Mouse (Mus musculus) stomach, embryonic 14.5 days (tissue): ENCODE measurements around the gene Stam2. TPM values are rescaled to one million over a fixed set of nuclear protein-coding genes. Genes with fewer than 3 reads are reported as not detected.

Experiments
- ATAC-seq: fragments of 200-750 bp; cut with Nextera tagmentation; 2 replicates; pipeline ENCODE4 v1.8.0; 2017; ENCODE audit warnings: low read depth, moderate TSS enrichment; ENCODE audit not compliant: insufficient number of reproducible peaks, insufficient read depth, low FRiP score
- H3K27ac ChIP-seq: fragments of 300-500 bp; sonication (generic); 2 replicates; pipeline ENCODE4 v1.5.1; 2014; ENCODE audit warnings: mild to moderate bottlenecking, low read length, moderate library complexity, mixed read lengths
- H3K27me3 ChIP-seq: fragments of 300-500 bp; sonication (generic); 2 replicates; pipeline ENCODE4 v1.6.1; 2014; ENCODE audit warnings: low read length, control low read depth, mixed read lengths; ENCODE audit not compliant: control insufficient read depth, insufficient read depth
- H3K36me3 ChIP-seq: fragments of 300-500 bp; sonication (generic); 2 replicates; pipeline ENCODE4 v1.6.1; 2014; ENCODE audit warnings: mild to moderate bottlenecking, control low read depth, low read length, moderate library complexity, mixed read lengths; ENCODE audit not compliant: control insufficient read depth, insufficient read depth
- H3K4me1 ChIP-seq: fragments of 300-500 bp; sonication (generic); 2 replicates; pipeline ENCODE4 v1.6.1; 2014; ENCODE audit warnings: low read length, control low read depth, mixed read lengths; ENCODE audit not compliant: control insufficient read depth, insufficient read depth
- H3K4me2 ChIP-seq: fragments of 300-500 bp; sonication (generic); replicated peaks from 2 replicates; pipeline ENCODE4 v1.6.1; 2014; ENCODE audit warnings: low read depth, low read length, control low read depth
- H3K4me3 ChIP-seq: fragments of 300-500 bp; sonication (generic); 2 replicates; pipeline ENCODE4 v1.5.1; 2014; ENCODE audit warnings: low read depth, low read length, control low read depth
- H3K9ac ChIP-seq: fragments of 300-500 bp; sonication (generic); replicated peaks from 2 replicates; pipeline ENCODE4 v1.6.1; 2014; ENCODE audit warnings: low read depth, mild to moderate bottlenecking, control low read depth, low read length, moderate library complexity, mixed read lengths
- H3K9me3 ChIP-seq: fragments of 300-500 bp; sonication (generic); 2 replicates; pipeline ENCODE4 v1.6.1; 2016; ENCODE audit warnings: low read depth, low read length, control low read depth; ENCODE audit not compliant: control insufficient read depth
- WGBS: fragments of 180-500 bp; shearing (Covaris S2); extraction: QIAGEN DNeasy Blood & Tissue Kit; methylation state at CpG from one replicate; pipeline ENCODE4 v1.1.7; 2014; 5-methylcytosine and 5-hydroxymethylcytosine counted together
- polyA plus RNA-seq: library from polyadenylated mRNA; unstranded; fragments of >200 nt; fragmentation: Nextera tagmentation; extraction: Ambion mirVana; gene quantifications from 2 replicates; pipeline ENCODE4 v1.2.1, GENCODE M21; 2014

Gene Stam2
- polyA plus RNA-seq, 1 experiment from 2014 or later = 40.8 TPM

GRCm38 (mm10) chr2:52763891-52764290 is 21.8 kb upstream of the Stam2 start:
- Histone ChIP-seq H3K4me3 (no peak overlapping the region), H3K27me3 (no peaks in the 10 kb centered on the region), H3K27ac (no peak overlapping the region), H3K4me1 (no peaks in the 10 kb centered on the region), H3K9ac (no peak overlapping the region), H3K4me2 (no peak overlapping the region), H3K36me3 (no peaks in the 10 kb centered on the region), H3K9me3 (no peaks in the 10 kb centered on the region)
- WGBS = 87% methylated on average over 14 of the region's 14 CpGs
- no peak for ATAC-seq

GRCm38 (mm10) chr2:52763040-52763736 is 21.1 kb upstream of the Stam2 start:
- WGBS = 15% methylated on average over 12 of the region's 12 CpGs
- no peaks in the 10 kb centered on the region for H3K9me3 ChIP-seq
- no peaks in the 10 kb centered on the region for H3K4me1 ChIP-seq
- no peak overlapping the region for H3K9ac ChIP-seq
- no peak overlapping the region for H3K27ac ChIP-seq
- no peak for ATAC-seq
- peak overlapping the region; percentile 39 for H3K4me2 ChIP-seq
- H3K36me3 ChIP-seq = no peaks in the 10 kb centered on the region
- H3K4me3 ChIP-seq = no peak overlapping the region; the same call in 1 of the 2 replicates
- no peaks in the 10 kb centered on the region for H3K27me3 ChIP-seq

- WGBS = 73% methylated on average over 7 of the region's 7 CpGs
- Histone ChIP-seq H3K4me1 (no peaks in the 10 kb centered on the region), H3K9me3 (no peaks in the 10 kb centered on the region), H3K4me2 (peak overlapping the region; percentile 39; the same call in 1 of the 2 replicates), H3K4me3 (no peak overlapping the region), H3K36me3 (no peaks in the 10 kb centered on the region), H3K9ac (no peak overlapping the region), H3K27me3 (no peaks in the 10 kb centered on the region), H3K27ac (no peak overlapping the region)
- ATAC-seq = no peak
These were observed 20.4 kb upstream of the Stam2 start for GRCm38 (mm10) chr2:52762529-52762928.

- Histone ChIP-seq H3K9ac (no peak overlapping the region), H3K9me3 (no peaks in the 10 kb centered on the region), H3K27me3 (no peaks in the 10 kb centered on the region), H3K36me3 (no peaks in the 10 kb centered on the region), H3K27ac (no peak overlapping the region), H3K4me3 (no peak overlapping the region), H3K4me1 (no peaks in the 10 kb centered on the region), H3K4me2 (no peak overlapping the region)
- ATAC-seq = no peak
- 25% methylated on average over 10 of the region's 10 CpGs for WGBS
These were observed 16.5 kb upstream of the Stam2 start for GRCm38 (mm10) chr2:52758627-52759026.

GRCm38 (mm10) chr2:52756691-52757090 is 14.6 kb upstream of the Stam2 start:
- Histone ChIP-seq H3K9me3 (no peaks in the 10 kb centered on the region), H3K27ac (no peak overlapping the region), H3K9ac (no peak overlapping the region), H3K4me3 (no peak overlapping the region), H3K4me2 (no peak overlapping the region), H3K27me3 (no peaks in the 10 kb centered on the region), H3K4me1 (no peaks in the 10 kb centered on the region), H3K36me3 (no peaks in the 10 kb centered on the region)
- 10% methylated on average over 3 of the region's 3 CpGs for WGBS
- ATAC-seq = no peak

GRCm38 (mm10) chr2:52753573-52754317 is 11.7 kb upstream of the Stam2 start:
- ATAC-seq = no peak
- H3K9ac ChIP-seq = no peak overlapping the region
- 58% methylated on average over 3 of the region's 3 CpGs for WGBS

GRCm38 (mm10) chr2:52744099-52744498 is 2.0 kb upstream of the Stam2 start:
- H3K9me3 ChIP-seq = peaks cover 4% of the 10 kb centered on the region; the same call in 1 of the 2 replicates

More at GRCm38 (mm10) chr2:52753573-52754317, 11.7 kb upstream of the Stam2 start:
- H3K27me3 ChIP-seq = no peaks in the 10 kb centered on the region
- no peaks in the 10 kb centered on the region for H3K4me1 ChIP-seq
- no peaks in the 10 kb centered on the region for H3K9me3 ChIP-seq
- H3K4me3 ChIP-seq = no peak overlapping the region
- no peaks in the 10 kb centered on the region for H3K36me3 ChIP-seq
- no peak overlapping the region for H3K4me2 ChIP-seq
- H3K27ac ChIP-seq = no peak overlapping the region

GRCm38 (mm10) chr2:52741681-52742255 is 313 bp downstream of the Stam2 start:
- H3K4me3 ChIP-seq = peak overlapping the region; percentile 85
- ATAC-seq = peak; percentile 90
- WGBS = under 1% methylated on average over 53 of the region's 54 CpGs
- no peaks in the 10 kb centered on the region for H3K27me3 ChIP-seq
- no peaks in the 10 kb centered on the region for H3K9me3 ChIP-seq
- 0 out of 2 replicates have a peak, but pooled peaks cover 2% of the 10 kb centered on the region for H3K36me3 ChIP-seq
- H3K4me1 ChIP-seq = peaks cover 13% of the 10 kb centered on the region
- peak overlapping the region; percentile 66 for H3K4me2 ChIP-seq
- peak overlapping the region; percentile 81 for H3K9ac ChIP-seq
- H3K27ac ChIP-seq = peak overlapping the region; percentile 96

More at GRCm38 (mm10) chr2:52744099-52744498, 2.0 kb upstream of the Stam2 start:
- no peak overlapping the region for H3K27ac ChIP-seq
- no peak overlapping the region for H3K4me3 ChIP-seq
- no peaks in the 10 kb centered on the region for H3K27me3 ChIP-seq
- no peak overlapping the region for H3K4me2 ChIP-seq
- no peak overlapping the region for H3K9ac ChIP-seq
- no peak for ATAC-seq
- 0 out of 2 replicates have a peak, but pooled peaks cover 1% of the 10 kb centered on the region for H3K36me3 ChIP-seq
- H3K4me1 ChIP-seq = peaks cover 13% of the 10 kb centered on the region
